Mouse (Mus musculus) lung, postnatal 0 days (tissue): Measurements from ENCODE around the gene Ap3b2. TPM values are rescaled to one million over a fixed set of nuclear protein-coding genes. Genes with fewer than 3 reads are reported as not detected.
A peak's percentile ranks its signal among the peaks of the same experiment; 100 is the strongest.
"Not testable (repeated sequence)": the region's sequence is repeated elsewhere in the genome, so short reads cannot be mapped to it uniquely, and the experiment has no call there.

Source experiments
- ATAC-seq: fragments of 200-750 bp; cut with Nextera tagmentation; 2 replicates; pipeline ENCODE4 v1.8.0; 2017; ENCODE audit warnings: moderate library complexity
- DNase-seq: peaks from one replicate; pipeline ENCODE4 v3.0.0-alpha.2; 2016; ENCODE audit warnings: low spot score
- H3K27ac ChIP-seq: fragments of 300-500 bp; sonication (generic); 2 replicates; pipeline ENCODE4 v1.5.1; 2014; ENCODE audit warnings: antibody characterized with exemption, mild to moderate bottlenecking, low read length, mixed read lengths
- H3K27me3 ChIP-seq: fragments of 300-500 bp; sonication (generic); replicated peaks from 2 replicates; pipeline ENCODE4 v1.6.1; 2014; ENCODE audit warnings: low read length, mixed read lengths; ENCODE audit not compliant: insufficient read depth
- H3K36me3 ChIP-seq: fragments of 300-500 bp; sonication (generic); 2 replicates; pipeline ENCODE4 v1.6.1; 2014; ENCODE audit warnings: low read length, mixed read lengths; ENCODE audit not compliant: insufficient read depth
- H3K4me1 ChIP-seq: fragments of 300-500 bp; sonication (generic); 2 replicates; pipeline ENCODE4 v1.6.1; 2014; ENCODE audit warnings: antibody characterized with exemption, low read depth, low read length, mixed read lengths; ENCODE audit not compliant: insufficient read depth
- H3K4me2 ChIP-seq: fragments of 300-500 bp; sonication (generic); replicated peaks from 2 replicates; pipeline ENCODE4 v1.6.1; 2014; ENCODE audit warnings: low read depth, mild to moderate bottlenecking, low read length, moderate library complexity, mixed read lengths
- H3K4me3 ChIP-seq: fragments of 300-500 bp; sonication (generic); 2 replicates; pipeline ENCODE4 v1.5.1; 2014; ENCODE audit warnings: low read depth, low read length
- H3K9ac ChIP-seq: fragments of 300-500 bp; sonication (generic); replicated peaks from 2 replicates; pipeline ENCODE4 v1.6.1; 2014; ENCODE audit warnings: low read depth, mild to moderate bottlenecking
- H3K9me3 ChIP-seq: fragments of 300-500 bp; sonication (generic); 2 replicates; pipeline ENCODE4 v1.6.1; 2016; ENCODE audit warnings: low read length, mixed read lengths
- CTCF ChIP-seq: IDR thresholded peaks from 2 replicates; pipeline ENCODE4 v1.5.1; 2016; ENCODE audit warnings: antibody characterized with exemption, mild to moderate bottlenecking
- EP300 ChIP-seq: IDR thresholded peaks from 2 replicates; pipeline ENCODE4 v1.6.1; 2016; ENCODE audit warnings: antibody characterized with exemption, mild to moderate bottlenecking, control low read depth
- WGBS: fragments of 180-500 bp; shearing (Covaris S2); extraction: QIAGEN DNeasy Blood & Tissue Kit; methylation state at CpG from one replicate; pipeline ENCODE4 v1.1.7; 2014; 5-methylcytosine and 5-hydroxymethylcytosine counted together
- polyA plus RNA-seq: library from polyadenylated mRNA; unstranded; fragments of >200 nt; fragmentation: Nextera tagmentation; extraction: Ambion mirVana; gene quantifications from 2 replicates; pipeline ENCODE4 v1.2.1, GENCODE M21; 2015

Ap3b2 gene
- polyA plus RNA-seq, 1 experiment from 2014 or later: 0.12 TPM

- Histone ChIP-seq H3K27ac (no peak overlapping the region), H3K4me1 (no peaks in the 10 kb centered on the region), H3K4me2 (no peak overlapping the region), H3K9ac (no peak overlapping the region), H3K36me3 (no peaks in the 10 kb centered on the region), H3K4me3 (no peak overlapping the region), H3K9me3 (no peaks in the 10 kb centered on the region), H3K27me3 (no peaks in the 10 kb centered on the region)
- ATAC-seq (no peak), DNase-seq (no peak)
- TF ChIP-seq EP300: no peak
- TF ChIP-seq CTCF: no peak
- WGBS: 7% methylated on average over 8 of the region's 8 CpGs
Measured at GRCm38 (mm10) chr7:81480800-81481199, 12.9 kb downstream of the Ap3b2 start.

- 46% methylated on average over 3 of the region's 3 CpGs for WGBS
- Histone ChIP-seq H3K4me3 (no peak overlapping the region), H3K9me3 (no peaks in the 10 kb centered on the region), H3K4me1 (no peaks in the 10 kb centered on the region), H3K4me2 (no peak overlapping the region), H3K27me3 (no peaks in the 10 kb centered on the region), H3K27ac (no peak overlapping the region), H3K9ac (no peak overlapping the region), H3K36me3 (no peaks in the 10 kb centered on the region)
- ATAC-seq (no peak), DNase-seq (no peak)
- TF ChIP-seq EP300: no peak
- no peak for TF ChIP-seq CTCF
Measured at GRCm38 (mm10) chr7:81479531-81480090, 14.1 kb downstream of the Ap3b2 start.

DNA sequence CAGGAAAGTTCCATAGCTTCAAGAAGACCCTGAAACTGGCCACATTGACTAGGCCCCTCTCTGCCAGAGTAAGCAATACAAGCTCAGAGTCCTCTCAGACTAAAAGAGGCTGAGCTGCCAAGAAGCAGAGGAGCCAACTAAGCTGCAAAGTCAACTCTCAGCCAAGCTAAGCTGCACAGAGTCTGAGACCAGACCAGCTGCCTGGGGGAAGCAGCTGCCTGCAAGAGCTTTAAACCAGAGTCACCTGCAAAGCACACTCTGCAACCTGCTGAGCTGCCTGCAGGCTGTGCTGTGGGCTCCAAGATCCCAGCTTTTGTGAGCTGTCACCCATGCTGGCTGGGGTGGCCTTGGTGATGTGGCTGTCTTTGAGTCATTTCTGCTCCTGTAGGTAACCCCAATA is 15.5 kb downstream of the Ap3b2 start:
- peak; percentile 2; the same call in 1 of the 2 replicates for TF ChIP-seq CTCF
- not testable (repeated sequence) for H3K4me1 ChIP-seq, H3K27ac ChIP-seq, H3K4me3 ChIP-seq, DNase-seq, H3K27me3 ChIP-seq, H3K9me3 ChIP-seq, H3K9ac ChIP-seq, H3K36me3 ChIP-seq, ATAC-seq, H3K4me2 ChIP-seq

DNA sequence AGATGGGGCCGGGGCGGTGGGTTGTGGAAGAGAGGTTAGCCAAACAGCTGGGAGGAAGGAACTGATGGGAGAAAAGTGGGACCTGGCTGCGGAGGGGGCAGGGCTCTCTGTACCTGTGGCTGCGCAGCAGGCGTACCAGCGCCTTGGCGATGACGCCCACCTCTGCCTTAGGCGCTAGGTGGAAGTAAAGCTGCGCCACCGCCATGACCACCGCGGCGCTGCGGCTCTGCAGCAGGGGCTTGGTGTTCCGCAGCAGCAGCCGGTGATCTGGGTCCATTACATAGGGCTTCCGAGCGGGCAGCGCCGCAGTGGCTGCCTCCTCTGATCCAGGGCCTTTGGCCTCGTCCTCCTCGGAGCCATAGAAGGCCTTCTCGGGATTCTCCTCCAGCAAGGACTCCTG is 16.9 kb downstream of the Ap3b2 start:
- Histone ChIP-seq H3K4me3 (no peak overlapping the region), H3K9me3 (no peaks in the 10 kb centered on the region), H3K4me2 (no peak overlapping the region), H3K27me3 (no peaks in the 10 kb centered on the region), H3K9ac (no peak overlapping the region), H3K36me3 (no peaks in the 10 kb centered on the region), H3K4me1 (no peaks in the 10 kb centered on the region), H3K27ac (no peak overlapping the region)
- TF ChIP-seq EP300 (no peak), CTCF (no peak)
- no peak for DNase-seq
- under 1% methylated on average over 23 of the region's 24 CpGs for WGBS
- no peak for ATAC-seq

DNA sequence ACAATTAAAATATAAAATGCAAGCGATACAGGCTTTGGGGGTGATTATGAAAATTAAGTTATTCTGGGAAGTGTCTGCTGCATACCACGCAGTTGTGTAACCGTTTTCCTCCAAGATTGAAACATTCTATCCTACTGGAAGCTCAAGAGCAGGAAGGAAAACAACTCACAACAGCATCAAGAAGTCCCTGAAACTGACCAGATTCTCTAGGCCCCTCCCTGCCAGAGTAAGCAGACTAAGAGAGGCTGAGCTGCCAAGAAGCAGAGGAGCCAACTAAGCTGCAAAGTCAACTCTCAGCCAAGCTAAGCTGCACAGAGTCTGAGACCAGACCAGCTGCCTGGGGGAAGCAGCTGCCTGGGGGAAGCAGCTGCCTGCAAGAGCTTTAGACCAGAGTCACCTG is 18.5 kb downstream of the Ap3b2 start:
- Histone ChIP-seq H3K4me3 (no peak overlapping the region), H3K27ac (no peak overlapping the region), H3K27me3 (no peaks in the 10 kb centered on the region), H3K9ac (no peak overlapping the region), H3K4me2 (no peak overlapping the region), H3K9me3 (no peaks in the 10 kb centered on the region), H3K4me1 (no peaks in the 10 kb centered on the region), H3K36me3 (no peaks in the 10 kb centered on the region)
- ATAC-seq (no peak), DNase-seq (no peak)
- WGBS: 67% methylated on average over 3 of the region's 3 CpGs
- TF ChIP-seq CTCF (no peak), EP300 (no peak)

GRCm38 (mm10) chr7:81464906-81465450 is 28.7 kb downstream of the Ap3b2 start:
- no peaks in the 10 kb centered on the region for H3K27me3 ChIP-seq
- no peaks in the 10 kb centered on the region for H3K36me3 ChIP-seq
- 69% methylated on average over 9 of the region's 9 CpGs for WGBS
- TF ChIP-seq EP300: no peak
- no peak for TF ChIP-seq CTCF
- no peaks in the 10 kb centered on the region for H3K4me1 ChIP-seq
- H3K9me3 ChIP-seq: no peaks in the 10 kb centered on the region
- no peak for DNase-seq
- ATAC-seq: no peak
- H3K4me2 ChIP-seq: no peak overlapping the region
- H3K9ac ChIP-seq: no peak overlapping the region
- no peak overlapping the region for H3K4me3 ChIP-seq
- no peak overlapping the region for H3K27ac ChIP-seq

- WGBS: 3% methylated on average over 4 of the region's 4 CpGs
- DNase-seq (peak; percentile 54), ATAC-seq (peak; percentile 19; the same call in 1 of the 2 replicates)
- H3K27me3 ChIP-seq: no peaks in the 10 kb centered on the region
- no peaks in the 10 kb centered on the region for H3K4me1 ChIP-seq
- H3K36me3 ChIP-seq: no peaks in the 10 kb centered on the region
- H3K9ac ChIP-seq: no peak overlapping the region
- H3K9me3 ChIP-seq: no peaks in the 10 kb centered on the region
- TF ChIP-seq CTCF: no peak
- no peak for TF ChIP-seq EP300
- no peak overlapping the region for H3K4me3 ChIP-seq
- no peak overlapping the region for H3K4me2 ChIP-seq
- H3K27ac ChIP-seq: no peak overlapping the region
Measured at GRCm38 (mm10) chr7:81464116-81464515, 29.6 kb downstream of the Ap3b2 start.
